Mouse (Mus musculus) stomach, postnatal 0 days (tissue): Measurements from ENCODE around the gene Scube1.

Source experiments
- CTCF ChIP-seq: IDR thresholded peaks from 2 replicates; pipeline ENCODE4 v1.5.1; 2016; ENCODE audit warnings: antibody characterized with exemption, low read depth, mild to moderate bottlenecking, moderate library complexity
- EP300 ChIP-seq: optimal IDR thresholded peaks from 2 replicates; pipeline ENCODE3; 2016; ENCODE audit warnings: antibody characterized with exemption

DNA sequence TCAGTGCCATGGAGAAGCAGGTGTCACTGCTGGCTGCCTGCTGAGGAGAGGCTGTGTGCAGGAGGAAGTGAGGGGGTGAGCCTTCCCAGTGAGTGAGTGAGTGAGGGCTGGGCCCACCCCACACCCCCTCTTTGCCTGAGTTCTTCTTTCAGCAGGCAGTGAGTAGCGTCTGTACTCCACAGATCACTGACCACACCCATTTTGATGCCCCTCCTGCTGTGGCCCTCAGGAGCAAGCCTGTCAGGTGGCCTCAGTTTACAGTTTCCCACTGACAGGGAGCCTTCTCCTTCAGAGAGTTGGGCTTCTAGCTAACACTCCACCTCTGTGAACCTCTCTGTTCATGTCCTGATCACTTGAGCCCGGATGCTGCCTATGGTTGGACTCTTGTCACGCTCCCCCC lies 89.6 kb downstream of the Scube1 start:
- TF ChIP-seq CTCF, result no peak
- TF ChIP-seq EP300, result no peak
